Mouse (Mus musculus) ES-Bruce4 (cell line): ENCODE results near the gene Trim45.

Experiments
- CTCF ChIP-seq: IDR thresholded peaks from one replicate; pipeline ENCODE4 v1.8.1; 2011; ENCODE audit warnings: low read depth, low read length
- EP300 ChIP-seq: IDR thresholded peaks from 2 replicates; pipeline ENCODE4 v1.6.1; 2011; ENCODE audit warnings: low read depth, low read length; ENCODE audit not compliant: insufficient read depth
- POLR2A ChIP-seq: IDR thresholded peaks from one replicate; pipeline ENCODE4 v1.8.1; 2011; ENCODE audit warnings: low read length; ENCODE audit not compliant: insufficient read depth

- TF ChIP-seq CTCF: peak; percentile 68
- TF ChIP-seq EP300: peak; percentile 44; the same call in 1 of the 2 replicates
- TF ChIP-seq POLR2A: no peak
These were observed 10.3 kb downstream of the Trim45 start for GRCm38 (mm10) chr3:100932077-100932944.
